ENCODE assay signal across 27 mouse cellular contexts in the genomic region with DNA sequence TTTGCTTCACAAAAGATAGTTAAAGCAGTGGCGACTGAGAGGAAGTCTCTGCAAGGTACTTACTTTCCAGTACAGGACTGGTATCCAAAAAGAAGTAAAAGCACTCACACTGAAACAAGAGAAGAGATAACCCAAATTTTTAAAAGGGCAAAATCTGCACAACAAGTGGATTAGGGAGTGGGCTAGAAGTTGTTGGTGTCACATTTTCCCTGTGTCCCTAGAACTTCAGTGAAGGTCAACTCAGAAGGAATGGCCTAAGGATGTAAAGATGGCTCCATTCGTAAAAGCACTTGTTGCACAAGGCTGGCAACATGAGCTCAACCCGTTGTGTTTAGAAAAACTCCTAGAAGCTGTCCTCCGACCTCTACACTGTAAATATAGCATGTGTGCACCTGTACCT. TPM values are rescaled to one million over a fixed set of nuclear protein-coding genes. Genes with fewer than 3 reads are reported as not detected.
DNase-seq lines count a peak whose midpoint lies in the region; ATAC-seq and TF ChIP-seq lines count a peak whose summit lies in the region.
"Had no signal": no experiment of that assay in that cellular context is flagged by ENCODE, and none has a peak within 500 bp of the region (broad histone marks: within the 10 kb centered on the region; RNA-seq: fewer than 3 reads in every experiment).

No protein-coding gene starts in this region.

- H3K36me3 ChIP-seq in ES-Bruce4 (ENCODE audit: control insufficient read depth, insufficient read depth, low read length, poor library complexity, severe bottlenecking): no peaks in the 10 kb centered on the region
- H3K36me3 ChIP-seq in intestine, embryonic 15.5 days: no peaks in the 10 kb centered on the region

- no peak for TF ChIP-seq POLR2A in ES-Bruce4 (IDR thresholded peaks at IDR 0.05; ENCODE audit: insufficient read depth, low read length)

- H3K4me3 ChIP-seq in ES-Bruce4 (ENCODE audit: low read depth, low read length): no peak overlapping the region
- no peak overlapping the region for H3K4me3 ChIP-seq in intestine, embryonic 15.5 days (replicated peaks)

- TF ChIP-seq EP300 in ES-Bruce4 (IDR thresholded peaks at IDR 0.05; ENCODE audit: insufficient read depth, low read depth, low read length): no peak

- peak overlapping the region; percentile 16; the same call in 1 of the 2 replicates for H3K27ac ChIP-seq in ES-Bruce4 (ENCODE audit: insufficient read depth, low read length)
- no peak overlapping the region for H3K27ac ChIP-seq in intestine, embryonic 15.5 days

- no peak overlapping the region for H3K9ac ChIP-seq in ES-Bruce4 (ENCODE audit: low read depth, poor library complexity, severe bottlenecking)
- no peak overlapping the region for H3K9ac ChIP-seq in intestine, embryonic 15.5 days

- no peak for ATAC-seq in intestine, embryonic 15.5 days
- ATAC-seq in cerebellum, adult (ENCODE audit: insufficient number of reproducible peaks, low FRiP score, low TSS enrichment): no peak
- ATAC-seq: activated CD4-positive, CD25-positive, alpha-beta regulatory T cell, adult 4 months; CD4-positive, CD25-positive, alpha-beta regulatory T cell, adult 4 months; Patski had no signal

- no peaks in the 10 kb centered on the region for H3K27me3 ChIP-seq in ES-Bruce4 (ENCODE audit: control insufficient read depth, insufficient read depth, low read length, poor library complexity, severe bottlenecking)
- H3K27me3 ChIP-seq in intestine, embryonic 15.5 days (replicated peaks): no peaks in the 10 kb centered on the region
- H3K27me3 ChIP-seq: CH12.LX, Patski had no signal

- peaks cover 2% of the 10 kb centered on the region; the same call in 1 of the 2 replicates for H3K9me3 ChIP-seq in ES-Bruce4 (replicated peaks; ENCODE audit: control insufficient read depth, insufficient read depth, low read length, poor library complexity, severe bottlenecking)
- H3K9me3 ChIP-seq in intestine, embryonic 15.5 days: no peaks in the 10 kb centered on the region
- H3K9me3 ChIP-seq: G1E had no signal

- WGBS in intestine, embryonic 15.5 days: 78% methylated on average over 4 of the region's 4 CpGs

- no peak for TF ChIP-seq CTCF in ES-Bruce4 (IDR thresholded peaks at IDR 0.05; ENCODE audit: low read depth, low read length)

- H3K4me2 ChIP-seq in intestine, embryonic 15.5 days (replicated peaks): no peak overlapping the region

- DNase-seq in ES-CJ7 (ENCODE audit: low read depth, low spot score) (peak; percentile 63), R1 (ENCODE audit: low read depth, low spot score) (peak; percentile 68), ZHBTc4 (ENCODE audit: low read depth, low spot score) (peak; percentile 29)
- DNase-seq in cerebellum, postnatal 10 days: no peak
- no peak for DNase-seq in layer of hippocampus, postnatal 36 days
- DNase-seq: adrenal gland, adult 2 months; adrenal gland, adult 8-10 months; adrenal gland, postnatal 10 days; adrenal gland, postnatal 14 days; adrenal gland, postnatal 25 days; adrenal gland, postnatal 36 days; B cell, adult 2 months; cerebellum, adult 11 months; cerebellum, adult 11-12 months; cerebellum, adult 18-20 months; cerebellum, adult 2 months; cerebellum, adult 8-10 months; cerebellum, adult 9-10 months; cerebellum, adult 9-11 months had no signal

- peaks cover 3% of the 10 kb centered on the region for H3K4me1 ChIP-seq in ES-Bruce4 (ENCODE audit: control insufficient read depth, insufficient read depth, low read length)
- no peaks in the 10 kb centered on the region for H3K4me1 ChIP-seq in intestine, embryonic 15.5 days (replicated peaks)

RNA-seq across cellular contexts. Expression of a gene that starts 8.3 kb away (rescaled TPM):
- polyA plus RNA-seq in ES-Bruce4 (2011; ENCODE audit: insufficient read depth, insufficient read length, low read depth, missing spikeins): 5.9 and 6.1 TPM in 2 replicates
- 10.1 and 12.7 TPM in 2 replicates for polyA plus RNA-seq in intestine, embryonic 15.5 days (2015; fragmentation: Nextera tagmentation; extraction: Ambion mirVana)
- 10 to 100 TPM; 25.0 to 26.7 TPM for total RNA-seq in layer of hippocampus, postnatal 36 days (2021)

RNA-seq across cellular contexts. Expression of a gene that starts 37.0 kb away (rescaled TPM):
- 10.7 and 11.4 TPM in 2 replicates for polyA plus RNA-seq in ES-Bruce4 (2011; ENCODE audit: insufficient read depth, insufficient read length, low read depth, missing spikeins)
- polyA plus RNA-seq in intestine, embryonic 15.5 days (2015; fragmentation: Nextera tagmentation; extraction: Ambion mirVana): 17.0 and 19.7 TPM in 2 replicates
- total RNA-seq in layer of hippocampus, postnatal 36 days (2021): 10 to 100 TPM; 11.1 to 11.4 TPM

RNA-seq across cellular contexts. Expression of a gene that starts 37.8 kb away (rescaled TPM):
- 25.9 and 34.4 TPM in 2 replicates for polyA plus RNA-seq in ES-Bruce4 (2011; ENCODE audit: insufficient read depth, insufficient read length, low read depth, missing spikeins)
- 23.9 and 26.2 TPM in 2 replicates for polyA plus RNA-seq in intestine, embryonic 15.5 days (2015; fragmentation: Nextera tagmentation; extraction: Ambion mirVana)
- 10 to 100 TPM; 22.4 to 22.7 TPM for total RNA-seq in layer of hippocampus, postnatal 36 days (2021)

Comparison
In these comparisons a context has a peak if more than half of its experiments do, and no peak if none do; other contexts are left out.
1. DNase-seq: peak in ES-CJ7 (single experiment), R1 (single experiment) and ZHBTc4 (single experiment); none in cerebellum, postnatal 10 days (0 of 2) and layer of hippocampus, postnatal 36 days (0 of 2).